Mouse (Mus musculus): ENCODE data around the gene Rbm47. TPM values are rescaled to one million over a fixed set of nuclear protein-coding genes. Genes with fewer than 3 reads are reported as not detected.

Gene Rbm47
- polyA plus RNA-seq, 1 experiment from 2014 or later: 1.8 TPM

GRCm38 (mm10) chr5:66005041-66005678 lies 167.8 kb downstream of the Rbm47 start:
- 30% methylated on average over 16 of the region's 16 CpGs for WGBS

GRCm38 (mm10) chr5:66004134-66004925 lies 168.6 kb downstream of the Rbm47 start, which contains the start of gene 9130230L23Rik:
Gene 9130230L23Rik, minus strand, starts transcription at chr5:66004285.
- WGBS: 39% methylated on average over 14 of the region's 14 CpGs
- no peak for ATAC-seq (ENCODE audit: insufficient number of reproducible peaks, insufficient read depth, low FRiP score, low read depth)
- Histone ChIP-seq H3K4me1 (ENCODE audit: control insufficient read depth in 2 of 2, insufficient read depth in 2 of 2, low read length in 2 of 2) (peaks cover 5% of the 10 kb centered on the region in 2 experiments; a peak in 3 of 4 replicates), H3K4me3 (ENCODE audit: control insufficient read depth in 1 of 2, insufficient read depth in 1 of 2, low read depth in 1 of 2, low read length in 2 of 2) (no peak within 1 kb of the TSS), H3K36me3 (ENCODE audit: control insufficient read depth, insufficient read depth, low read length) (no peaks in the 10 kb centered on the region), H3K9me3 (ENCODE audit: control insufficient read depth, low read length) (no peaks in the 10 kb centered on the region), H3K9ac (ENCODE audit: low read length) (no peak within 1 kb of the TSS), H3K4me2 (ENCODE audit: low read length) (peak within 1 kb of the TSS; percentile 6), H3K27me3 (ENCODE audit: control insufficient read depth, insufficient read depth, low read length) (no peaks in the 10 kb centered on the region), H3K27ac (replicated peaks in 1 of 2; ENCODE audit: control insufficient read depth in 1 of 2, insufficient read depth in 1 of 2, low read depth in 2 of 2, low read length in 2 of 2) (no peak within 1 kb of the TSS)

More at GRCm38 (mm10) chr5:66005041-66005678, 167.8 kb downstream of the Rbm47 start:
- Histone ChIP-seq H3K27me3 (ENCODE audit: control insufficient read depth, insufficient read depth, low read length) (no peaks in the 10 kb centered on the region), H3K4me3 (ENCODE audit: control insufficient read depth in 1 of 2, insufficient read depth in 1 of 2, low read depth in 1 of 2, low read length in 2 of 2) (no peak overlapping the region), H3K27ac (replicated peaks in 1 of 2; ENCODE audit: control insufficient read depth in 1 of 2, insufficient read depth in 1 of 2, low read depth in 2 of 2, low read length in 2 of 2) (no peak overlapping the region), H3K4me1 (ENCODE audit: control insufficient read depth in 2 of 2, insufficient read depth in 2 of 2, low read length in 2 of 2) (peaks cover 5% of the 10 kb centered on the region in 2 experiments; a peak in 3 of 4 replicates), H3K36me3 (ENCODE audit: control insufficient read depth, insufficient read depth, low read length) (no peaks in the 10 kb centered on the region), H3K4me2 (ENCODE audit: low read length) (peak overlapping the region; percentile 6), H3K9me3 (ENCODE audit: control insufficient read depth, low read length) (no peaks in the 10 kb centered on the region), H3K9ac (ENCODE audit: low read length) (no peak overlapping the region)
- ATAC-seq (ENCODE audit: insufficient number of reproducible peaks, insufficient read depth, low FRiP score, low read depth): no peak

DNA sequence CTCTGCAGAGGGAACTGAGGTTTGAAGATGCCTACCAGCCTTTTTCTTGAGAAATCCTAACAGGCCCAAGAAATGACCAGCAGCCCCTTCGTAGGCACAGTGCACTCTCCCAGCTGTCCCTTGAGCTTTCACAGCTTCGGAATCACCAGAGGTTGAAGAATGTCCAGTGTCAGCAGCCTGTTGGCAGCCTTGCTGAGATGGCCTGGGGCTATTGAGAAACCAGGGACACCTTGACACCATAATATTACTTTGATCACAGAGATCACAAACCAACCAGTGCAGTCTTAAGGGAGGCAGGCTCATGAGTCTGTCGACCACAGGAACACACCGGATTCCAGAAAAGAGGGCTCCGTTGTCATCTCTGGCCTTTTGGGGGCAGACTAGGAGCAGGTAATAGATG lies 171.7 kb downstream of the Rbm47 start:
- peaks cover 5% of the 10 kb centered on the region in 2 experiments; a peak in 3 of 4 replicates for H3K4me1 ChIP-seq (ENCODE audit: control insufficient read depth in 2 of 2, insufficient read depth in 2 of 2, low read length in 2 of 2)
- H3K9ac ChIP-seq (ENCODE audit: low read length): no peak overlapping the region
- WGBS: 69% methylated on average over 5 of the region's 5 CpGs
- H3K4me3 ChIP-seq (ENCODE audit: control insufficient read depth in 1 of 2, insufficient read depth in 1 of 2, low read depth in 1 of 2, low read length in 2 of 2): no peak overlapping the region
- no peak overlapping the region for H3K4me2 ChIP-seq (ENCODE audit: low read length)
- H3K36me3 ChIP-seq (ENCODE audit: control insufficient read depth, insufficient read depth, low read length): no peaks in the 10 kb centered on the region
- H3K9me3 ChIP-seq (ENCODE audit: control insufficient read depth, low read length): no peaks in the 10 kb centered on the region
- H3K27ac ChIP-seq (replicated peaks in 1 of 2; ENCODE audit: control insufficient read depth in 1 of 2, insufficient read depth in 1 of 2, low read depth in 2 of 2, low read length in 2 of 2): no peak overlapping the region
- no peaks in the 10 kb centered on the region for H3K27me3 ChIP-seq (ENCODE audit: control insufficient read depth, insufficient read depth, low read length)
- no peak for ATAC-seq (ENCODE audit: insufficient number of reproducible peaks, insufficient read depth, low FRiP score, low read depth)

DNA sequence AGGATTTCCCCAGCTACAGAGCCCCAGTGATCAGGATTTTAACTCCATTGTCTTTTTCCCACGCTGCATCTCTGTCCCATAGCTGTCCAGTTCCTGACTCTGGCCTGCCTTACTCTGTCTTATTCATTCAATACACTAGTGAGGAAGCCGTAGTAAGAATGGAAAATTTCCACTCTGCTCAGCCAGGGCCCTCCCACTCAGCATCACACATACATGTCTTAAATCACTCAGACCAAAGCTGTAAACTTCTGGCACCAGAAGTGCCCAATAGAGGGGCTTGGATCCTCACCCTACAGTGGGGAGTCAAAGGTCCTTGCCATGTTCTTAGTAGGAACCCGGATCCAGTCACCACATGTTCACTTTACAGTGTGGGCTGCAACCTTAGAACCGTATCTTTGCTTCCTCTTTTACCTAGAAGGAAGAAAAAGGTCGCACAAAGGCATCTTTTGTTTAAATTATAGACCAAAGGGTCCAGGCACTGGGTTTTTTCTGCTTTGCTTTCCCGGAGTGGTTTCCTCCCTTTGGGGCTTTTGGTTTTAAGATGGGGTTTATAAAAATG lies 172.3 kb downstream of the Rbm47 start:
- no peak overlapping the region for H3K27ac ChIP-seq (replicated peaks in 1 of 2; ENCODE audit: control insufficient read depth in 1 of 2, insufficient read depth in 1 of 2, low read depth in 2 of 2, low read length in 2 of 2)
- no peak overlapping the region for H3K4me3 ChIP-seq (ENCODE audit: control insufficient read depth in 1 of 2, insufficient read depth in 1 of 2, low read depth in 1 of 2, low read length in 2 of 2)
- 66% methylated on average over 6 of the region's 6 CpGs for WGBS

DNA sequence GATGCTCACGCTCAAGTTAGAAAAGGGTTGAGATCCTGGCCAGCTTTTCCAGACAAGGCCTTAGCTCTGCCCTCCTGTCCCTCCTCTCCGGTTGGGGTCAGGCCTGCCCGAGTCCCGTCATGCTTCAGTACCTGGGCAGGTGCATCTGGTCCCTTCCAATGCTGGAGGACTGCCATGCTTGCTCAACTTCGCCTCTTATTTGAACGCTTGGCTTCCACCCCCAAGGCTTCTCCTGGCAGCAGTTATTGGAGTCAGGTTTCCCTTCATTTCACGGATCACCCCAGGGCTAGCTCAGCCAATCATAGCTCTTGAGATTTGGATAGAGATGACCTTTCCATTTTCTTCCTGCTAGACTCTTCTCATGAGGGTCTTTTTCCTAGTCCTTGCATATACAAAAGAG lies 172.8 kb downstream of the Rbm47 start:
- no peaks in the 10 kb centered on the region for H3K36me3 ChIP-seq (ENCODE audit: control insufficient read depth, insufficient read depth, low read length)
- ATAC-seq (ENCODE audit: insufficient number of reproducible peaks, insufficient read depth, low FRiP score, low read depth): no peak
- H3K27me3 ChIP-seq (ENCODE audit: control insufficient read depth, insufficient read depth, low read length): no peaks in the 10 kb centered on the region
- no peak overlapping the region for H3K9ac ChIP-seq (ENCODE audit: low read length)
- H3K27ac ChIP-seq (replicated peaks in 1 of 2; ENCODE audit: control insufficient read depth in 1 of 2, insufficient read depth in 1 of 2, low read depth in 2 of 2, low read length in 2 of 2): no peak overlapping the region
- peaks cover 5% of the 10 kb centered on the region in 2 experiments; a peak in 3 of 4 replicates for H3K4me1 ChIP-seq (ENCODE audit: control insufficient read depth in 2 of 2, insufficient read depth in 2 of 2, low read length in 2 of 2)
- WGBS: 75% methylated on average over 7 of the region's 7 CpGs
- no peak overlapping the region for H3K4me3 ChIP-seq (ENCODE audit: control insufficient read depth in 1 of 2, insufficient read depth in 1 of 2, low read depth in 1 of 2, low read length in 2 of 2)
- H3K9me3 ChIP-seq (ENCODE audit: control insufficient read depth, low read length): no peaks in the 10 kb centered on the region
- H3K4me2 ChIP-seq (ENCODE audit: low read length): no peak overlapping the region

More for the DNA sequence above, 172.3 kb downstream of the Rbm47 start:
- no peak overlapping the region for H3K9ac ChIP-seq (ENCODE audit: low read length)
- no peaks in the 10 kb centered on the region for H3K36me3 ChIP-seq (ENCODE audit: control insufficient read depth, insufficient read depth, low read length)
- H3K27me3 ChIP-seq (ENCODE audit: control insufficient read depth, insufficient read depth, low read length): no peaks in the 10 kb centered on the region
- peaks cover 5% of the 10 kb centered on the region in 2 experiments; a peak in 3 of 4 replicates for H3K4me1 ChIP-seq (ENCODE audit: control insufficient read depth in 2 of 2, insufficient read depth in 2 of 2, low read length in 2 of 2)
- no peak overlapping the region for H3K4me2 ChIP-seq (ENCODE audit: low read length)
- H3K9me3 ChIP-seq (ENCODE audit: control insufficient read depth, low read length): no peaks in the 10 kb centered on the region
- no peak for ATAC-seq (ENCODE audit: insufficient number of reproducible peaks, insufficient read depth, low FRiP score, low read depth)

DNA sequence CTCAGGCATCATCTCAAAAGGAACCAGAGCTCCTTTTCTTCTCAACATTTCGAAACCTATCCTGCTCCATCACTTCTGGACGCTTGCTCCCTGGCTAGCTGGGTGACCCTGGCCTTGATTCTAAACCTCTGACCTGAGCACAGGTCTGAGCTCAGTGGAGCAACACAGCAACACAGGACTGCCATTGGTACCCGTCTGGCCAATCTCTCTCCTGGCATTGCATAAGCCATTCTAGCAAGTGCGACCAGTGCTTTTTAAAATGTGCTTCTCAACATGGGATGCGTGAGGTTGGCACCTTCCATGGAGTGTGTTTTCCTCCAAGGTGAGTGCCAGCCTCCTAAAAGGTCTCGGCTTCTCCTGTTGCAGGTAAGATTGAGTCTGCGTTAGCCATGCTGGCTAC lies 173.8 kb downstream of the Rbm47 start:
- H3K9ac ChIP-seq (ENCODE audit: low read length): no peak overlapping the region
- no peaks in the 10 kb centered on the region for H3K27me3 ChIP-seq (ENCODE audit: control insufficient read depth, insufficient read depth, low read length)
- H3K36me3 ChIP-seq (ENCODE audit: control insufficient read depth, insufficient read depth, low read length): no peaks in the 10 kb centered on the region
- ATAC-seq (ENCODE audit: insufficient number of reproducible peaks, insufficient read depth, low FRiP score, low read depth): no peak
- no peaks in the 10 kb centered on the region for H3K9me3 ChIP-seq (ENCODE audit: control insufficient read depth, low read length)
- WGBS: 76% methylated on average over 7 of the region's 7 CpGs
- H3K4me3 ChIP-seq (ENCODE audit: control insufficient read depth in 1 of 2, insufficient read depth in 1 of 2, low read depth in 1 of 2, low read length in 2 of 2): no peak overlapping the region
- H3K4me2 ChIP-seq (ENCODE audit: low read length): no peak overlapping the region
- no peak overlapping the region for H3K27ac ChIP-seq (replicated peaks in 1 of 2; ENCODE audit: control insufficient read depth in 1 of 2, insufficient read depth in 1 of 2, low read depth in 2 of 2, low read length in 2 of 2)
- peaks cover 0 to 2% of the 10 kb centered on the region in 2 experiments; a peak in 2 of 4 replicates for H3K4me1 ChIP-seq (ENCODE audit: control insufficient read depth in 2 of 2, insufficient read depth in 2 of 2, low read length in 2 of 2)

- H3K36me3 ChIP-seq (ENCODE audit: control insufficient read depth, insufficient read depth, low read length): no peaks in the 10 kb centered on the region
- H3K27me3 ChIP-seq (ENCODE audit: control insufficient read depth, insufficient read depth, low read length): no peaks in the 10 kb centered on the region
- H3K4me3 ChIP-seq (ENCODE audit: control insufficient read depth in 1 of 2, insufficient read depth in 1 of 2, low read depth in 1 of 2, low read length in 2 of 2): no peak overlapping the region
- no peak for ATAC-seq (ENCODE audit: insufficient number of reproducible peaks, insufficient read depth, low FRiP score, low read depth)
- H3K9ac ChIP-seq (ENCODE audit: low read length): no peak overlapping the region
- H3K9me3 ChIP-seq (ENCODE audit: control insufficient read depth, low read length): no peaks in the 10 kb centered on the region
- H3K4me1 ChIP-seq (ENCODE audit: control insufficient read depth in 2 of 2, insufficient read depth in 2 of 2, low read length in 2 of 2): no peaks in the 10 kb centered on the region
- H3K27ac ChIP-seq (replicated peaks in 1 of 2; ENCODE audit: control insufficient read depth in 1 of 2, insufficient read depth in 1 of 2, low read depth in 2 of 2, low read length in 2 of 2): no peak overlapping the region
- H3K4me2 ChIP-seq (ENCODE audit: low read length): no peak overlapping the region
These were observed 175.1 kb downstream of the Rbm47 start for GRCm38 (mm10) chr5:65997813-65998212.

Measured in heart, embryonic 14.5 days (tissue).